Mouse (Mus musculus): ENCODE results near the gene Phf14. TPM values are rescaled to one million over a fixed set of nuclear protein-coding genes. Genes with fewer than 3 reads are reported as not detected.
"Not testable (repeated sequence)": the region's sequence is repeated elsewhere in the genome, so short reads cannot be mapped to it uniquely, and the experiment has no call there.

Gene Phf14
- polyA plus RNA-seq, 1 experiment from 2014 or later: 55.6 TPM

DNA sequence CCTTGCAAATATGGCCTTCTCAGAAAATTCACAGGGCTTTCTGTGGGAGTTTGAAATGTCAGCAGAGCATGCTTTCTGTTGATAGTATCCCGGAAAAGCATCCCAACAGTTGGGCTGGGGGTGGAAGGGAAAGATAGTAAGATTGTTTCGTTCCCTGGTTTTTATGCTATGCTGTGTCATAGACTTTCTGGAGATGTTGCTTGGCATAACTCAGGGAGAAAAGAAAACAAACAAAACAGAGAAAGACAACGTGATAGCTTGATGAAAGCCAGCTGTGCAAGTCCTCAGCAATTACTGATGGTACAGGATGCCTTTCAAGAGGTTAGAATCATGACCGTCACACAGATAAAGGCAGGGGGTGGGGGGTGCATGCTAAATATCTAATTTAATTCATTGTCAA is 197.5 kb downstream of the Phf14 start:
- Histone ChIP-seq H3K27me3 (no peaks in the 10 kb centered on the region), H3K4me1 (no peaks in the 10 kb centered on the region), H3K4me3 (no peak overlapping the region), H3K27ac (peak overlapping the region; percentile 59; the same call in 1 of the 2 replicates), H3K9ac (no peak overlapping the region), H3K9me3 (no peaks in the 10 kb centered on the region), H3K36me3 (no peaks in the 10 kb centered on the region), H3K4me2 (no peak overlapping the region)
- peak; percentile 86 for ATAC-seq (ENCODE audit: borderline replicate concordance, extremely low read depth, low FRiP score, low TSS enrichment)
- WGBS: 37% methylated on average over 4 of the region's 4 CpGs

DNA sequence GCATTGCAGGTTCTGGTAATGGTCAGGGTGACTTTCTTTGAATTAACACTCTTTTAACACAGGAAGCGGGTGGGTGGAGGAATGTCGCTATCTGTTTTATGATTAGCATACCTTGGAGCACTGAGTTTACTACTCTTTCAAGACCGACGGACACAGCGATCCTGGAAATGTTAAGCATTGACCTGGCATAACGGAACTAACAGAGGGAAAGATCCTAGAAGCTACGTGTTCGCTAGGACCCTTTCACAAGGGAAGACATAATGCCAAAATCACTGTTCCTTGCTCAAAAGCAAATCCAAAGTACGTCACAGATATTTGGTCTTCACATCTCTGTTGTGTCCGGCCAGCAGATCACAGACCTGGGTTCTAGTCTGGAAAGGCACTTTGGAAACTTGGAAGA is 199.7 kb downstream of the Phf14 start:
- no peak overlapping the region for H3K4me2 ChIP-seq
- no peak overlapping the region for H3K9ac ChIP-seq
- H3K27ac ChIP-seq: no peak overlapping the region
- H3K4me3 ChIP-seq: no peak overlapping the region
- H3K9me3 ChIP-seq: no peaks in the 10 kb centered on the region
- WGBS: 59% methylated on average over 10 of the region's 10 CpGs
- ATAC-seq (ENCODE audit: borderline replicate concordance, extremely low read depth, low FRiP score, low TSS enrichment): no peak
- no peaks in the 10 kb centered on the region for H3K36me3 ChIP-seq
- no peaks in the 10 kb centered on the region for H3K27me3 ChIP-seq
- H3K4me1 ChIP-seq: no peaks in the 10 kb centered on the region

DNA sequence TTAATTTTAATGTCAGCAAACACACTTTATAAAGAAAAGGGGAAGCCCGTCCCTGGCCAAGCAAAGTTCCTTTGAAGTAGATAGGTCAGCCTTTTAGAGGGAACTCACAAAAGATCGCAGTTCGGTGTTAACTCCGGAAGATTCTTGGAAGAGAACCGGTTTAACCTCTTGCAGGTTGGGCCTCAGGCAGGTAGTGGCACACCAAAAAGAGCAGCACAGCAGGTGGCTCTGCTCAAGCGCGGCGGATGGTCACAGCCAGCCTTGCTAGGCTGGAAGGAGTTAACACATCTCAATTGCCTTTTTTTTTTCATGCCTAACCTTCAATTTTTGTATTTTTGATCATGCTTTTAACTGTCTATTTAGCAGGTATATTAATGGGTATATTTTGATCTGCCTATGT is 200.2 kb downstream of the Phf14 start:
- no peaks in the 10 kb centered on the region for H3K27me3 ChIP-seq
- H3K27ac ChIP-seq: no peak overlapping the region
- H3K36me3 ChIP-seq: no peaks in the 10 kb centered on the region
- H3K9me3 ChIP-seq: no peaks in the 10 kb centered on the region
- no peaks in the 10 kb centered on the region for H3K4me1 ChIP-seq
- no peak overlapping the region for H3K4me3 ChIP-seq
- H3K4me2 ChIP-seq: no peak overlapping the region
- H3K9ac ChIP-seq: no peak overlapping the region
- no peak for ATAC-seq (ENCODE audit: borderline replicate concordance, extremely low read depth, low FRiP score, low TSS enrichment)
- 26% methylated on average over 8 of the region's 8 CpGs for WGBS

DNA sequence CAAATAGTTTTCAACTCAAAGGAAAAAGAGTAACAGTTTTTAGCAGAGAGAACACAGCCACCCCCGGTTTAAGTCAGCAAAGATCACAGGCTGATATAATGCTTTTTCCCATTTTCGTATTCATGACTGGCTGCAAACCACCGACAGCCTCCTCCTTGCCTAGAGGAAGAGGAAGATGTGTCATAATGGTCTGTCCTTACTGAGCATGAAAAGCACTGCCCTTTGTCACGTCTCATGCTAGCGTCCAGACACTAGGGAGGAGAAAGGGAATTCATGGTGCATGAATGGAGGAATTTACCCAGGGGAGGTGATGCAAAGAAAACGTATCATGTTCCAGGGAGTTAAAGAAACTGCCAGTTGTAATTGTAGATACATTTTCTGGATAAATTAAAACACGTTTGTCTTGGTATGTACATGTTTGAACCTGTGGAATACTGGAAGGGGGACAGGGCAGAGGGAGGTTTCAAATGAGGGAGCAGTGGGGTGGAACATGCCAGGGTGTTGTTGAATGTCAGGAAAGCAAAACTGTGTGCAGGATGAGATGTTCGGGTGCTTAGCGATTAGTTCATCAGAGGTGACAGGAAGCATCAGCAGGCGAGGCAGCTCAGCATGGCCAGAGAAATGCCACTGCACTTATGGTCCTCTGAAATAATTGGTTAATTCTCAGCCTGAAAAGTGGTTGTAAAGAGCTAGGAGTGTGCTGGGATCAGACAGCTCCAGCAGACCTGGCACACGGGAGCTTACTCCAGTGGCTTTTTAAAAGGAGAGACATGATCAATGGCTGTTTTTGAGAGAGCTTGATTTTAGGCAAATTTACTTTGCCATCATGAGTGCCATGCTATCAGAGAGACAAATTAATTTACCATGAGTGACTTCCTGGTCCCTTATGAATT is 209.6 kb downstream of the Phf14 start:
- no peaks in the 10 kb centered on the region for H3K27me3 ChIP-seq
- no peak overlapping the region for H3K27ac ChIP-seq
- no peak overlapping the region for H3K4me2 ChIP-seq
- H3K9me3 ChIP-seq: no peaks in the 10 kb centered on the region
- ATAC-seq (ENCODE audit: borderline replicate concordance, extremely low read depth, low FRiP score, low TSS enrichment): no peak
- no peaks in the 10 kb centered on the region for H3K36me3 ChIP-seq
- no peak overlapping the region for H3K9ac ChIP-seq
- WGBS: 36% methylated on average over 11 of the region's 11 CpGs
- H3K4me3 ChIP-seq: no peak overlapping the region
- peaks cover 25% of the 10 kb centered on the region for H3K4me1 ChIP-seq

DNA sequence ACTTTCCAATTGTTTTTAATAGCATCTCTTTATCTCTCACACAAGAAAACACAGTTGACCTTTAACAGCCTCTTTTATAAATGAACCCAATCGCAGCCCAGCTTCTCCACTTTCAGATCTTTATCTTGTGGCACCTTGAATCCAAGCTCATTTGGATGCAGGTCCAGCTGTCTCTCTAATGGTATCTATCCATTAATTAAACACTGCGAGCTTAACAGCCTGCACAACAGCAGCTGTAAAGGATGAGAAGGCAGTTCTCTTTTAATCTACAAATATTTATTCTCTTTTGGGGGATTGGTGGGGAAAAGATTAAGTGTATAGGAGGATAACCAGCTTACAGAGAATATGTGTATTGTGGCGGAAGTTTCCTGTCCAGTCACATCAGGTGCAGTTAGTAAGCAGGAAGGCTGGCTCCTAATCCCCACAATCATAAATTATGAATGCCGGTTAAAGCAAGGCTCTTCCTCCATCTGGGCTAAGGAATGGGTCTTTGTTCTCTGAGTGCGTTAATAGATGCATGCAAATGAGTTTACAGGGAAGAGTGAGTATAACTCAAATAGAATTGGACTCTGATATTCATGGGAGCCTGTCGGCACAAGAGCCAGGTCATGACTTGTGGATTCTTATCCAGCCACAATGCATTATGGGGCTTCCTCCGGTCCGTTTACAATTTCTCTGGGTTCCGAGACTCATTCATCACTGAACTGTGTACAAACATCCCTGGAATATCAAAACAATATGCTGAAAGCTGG is 210.4 kb downstream of the Phf14 start:
- H3K9ac ChIP-seq: no peak overlapping the region
- ATAC-seq (ENCODE audit: borderline replicate concordance, extremely low read depth, low FRiP score, low TSS enrichment): peak; percentile 23; the same call in 1 of the 2 replicates
- 23% methylated on average over 9 of the region's 9 CpGs for WGBS
- no peaks in the 10 kb centered on the region for H3K9me3 ChIP-seq
- H3K4me1 ChIP-seq: peaks cover 25% of the 10 kb centered on the region
- no peaks in the 10 kb centered on the region for H3K36me3 ChIP-seq
- H3K4me3 ChIP-seq: no peak overlapping the region
- no peak overlapping the region for H3K4me2 ChIP-seq
- no peaks in the 10 kb centered on the region for H3K27me3 ChIP-seq
- no peak overlapping the region for H3K27ac ChIP-seq

DNA sequence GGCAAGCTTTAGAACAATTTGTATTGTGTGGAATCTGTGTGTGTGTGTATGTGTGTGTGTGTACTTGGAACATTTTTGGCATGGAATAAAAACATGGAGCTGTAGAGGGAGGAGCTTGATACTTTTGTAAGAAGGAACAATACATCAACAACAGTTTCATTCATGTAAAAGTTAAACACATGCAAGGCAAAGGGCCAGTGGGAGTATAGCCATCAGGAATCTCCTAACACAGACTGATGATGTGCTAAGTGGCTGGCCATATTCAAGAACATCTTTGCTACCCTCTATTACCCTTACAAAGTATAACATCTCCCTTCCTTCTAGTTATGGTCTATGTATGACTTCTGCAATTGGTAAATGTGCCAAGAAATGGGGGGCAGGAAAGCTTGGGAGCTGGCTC is 215.2 kb downstream of the Phf14 start:
- H3K9ac ChIP-seq: no peak overlapping the region
- ATAC-seq (ENCODE audit: borderline replicate concordance, extremely low read depth, low FRiP score, low TSS enrichment): peak; percentile 87
- H3K4me1 ChIP-seq: peaks cover 16% of the 10 kb centered on the region
- H3K27me3 ChIP-seq: no peaks in the 10 kb centered on the region
- peak overlapping the region; percentile 22; the same call in 1 of the 2 replicates for H3K27ac ChIP-seq
- no peaks in the 10 kb centered on the region for H3K9me3 ChIP-seq
- H3K4me2 ChIP-seq: no peak overlapping the region
- H3K4me3 ChIP-seq: no peak overlapping the region
- no peaks in the 10 kb centered on the region for H3K36me3 ChIP-seq

DNA sequence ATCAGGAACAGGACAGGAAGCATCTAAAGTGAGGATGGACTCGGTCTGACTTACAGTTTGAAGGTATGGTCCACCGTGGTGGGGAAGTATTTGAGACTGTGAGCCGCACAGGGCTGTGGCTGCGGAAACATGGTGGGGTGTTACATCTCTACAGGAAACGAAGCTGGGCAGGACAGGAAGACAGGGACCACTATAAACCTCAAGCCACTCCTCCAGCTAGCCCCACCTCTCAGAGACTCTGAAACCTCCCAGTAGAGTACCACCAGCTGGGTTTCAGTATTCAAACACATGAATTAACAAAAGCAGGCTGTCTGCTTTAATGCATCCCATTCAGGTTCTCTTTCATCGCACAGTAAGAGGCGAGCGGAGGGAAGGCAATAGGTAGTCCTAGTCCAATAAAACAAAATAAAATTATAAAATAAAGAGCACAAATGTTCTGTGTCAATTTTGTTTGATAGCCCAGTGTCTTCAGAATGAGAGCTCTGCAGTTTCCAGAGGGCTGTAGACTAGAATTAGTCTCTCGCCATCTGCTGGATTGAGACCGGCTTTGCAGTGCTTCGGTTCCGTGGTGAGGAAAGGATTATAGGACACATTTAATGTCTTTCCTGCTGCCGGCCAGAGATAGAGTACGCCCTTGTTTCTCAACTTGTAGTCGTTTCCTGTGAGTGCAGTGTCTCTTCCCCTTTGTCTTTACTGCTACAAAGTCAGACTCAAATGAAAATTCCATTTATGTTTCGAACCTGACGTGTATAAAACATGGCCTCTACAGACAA is 217.6 kb downstream of the Phf14 start:
- WGBS: 27% methylated on average over 17 of the region's 17 CpGs
- Histone ChIP-seq H3K4me3 (no peak overlapping the region), H3K36me3 (no peaks in the 10 kb centered on the region), H3K9me3 (no peaks in the 10 kb centered on the region), H3K4me2 (peak overlapping the region; percentile 22; the same call in 1 of the 2 replicates), H3K4me1 (no peaks in the 10 kb centered on the region), H3K27me3 (no peaks in the 10 kb centered on the region), H3K9ac (no peak overlapping the region), H3K27ac (0 out of 2 replicates have a peak overlapping the region, but pooled peaks have one; percentile 33)
- ATAC-seq (ENCODE audit: borderline replicate concordance, extremely low read depth, low FRiP score, low TSS enrichment): peak; percentile 69; the same call in 1 of the 2 replicates

DNA sequence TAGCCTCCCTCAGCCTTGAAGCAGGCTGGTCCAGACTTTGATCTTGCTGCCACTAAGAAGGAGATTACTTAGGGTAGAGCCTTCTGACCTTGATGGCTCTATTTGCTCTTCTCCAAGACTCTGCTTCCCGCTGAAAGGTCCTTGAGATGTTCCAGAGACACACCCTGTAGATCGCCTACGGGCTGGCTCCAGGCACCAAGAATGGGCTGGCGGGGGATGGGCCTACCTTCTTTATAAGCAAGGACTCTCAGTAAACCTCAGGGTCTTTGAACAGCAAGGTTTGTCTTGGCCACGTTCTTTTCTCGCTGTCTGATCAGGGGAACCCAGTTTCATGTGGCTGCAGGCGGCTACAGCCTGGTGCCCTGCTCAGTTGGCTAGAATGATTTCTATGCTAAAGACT is 219.0 kb downstream of the Phf14 start:
- H3K4me3 ChIP-seq; ATAC-seq (ENCODE audit: borderline replicate concordance, extremely low read depth, low FRiP score, low TSS enrichment); H3K36me3 ChIP-seq; H3K9ac ChIP-seq; H3K9me3 ChIP-seq; H3K27ac ChIP-seq; H3K27me3 ChIP-seq; H3K4me1 ChIP-seq; H3K4me2 ChIP-seq: not testable (repeated sequence)
- 70% methylated on average over 7 of the region's 7 CpGs for WGBS

DNA sequence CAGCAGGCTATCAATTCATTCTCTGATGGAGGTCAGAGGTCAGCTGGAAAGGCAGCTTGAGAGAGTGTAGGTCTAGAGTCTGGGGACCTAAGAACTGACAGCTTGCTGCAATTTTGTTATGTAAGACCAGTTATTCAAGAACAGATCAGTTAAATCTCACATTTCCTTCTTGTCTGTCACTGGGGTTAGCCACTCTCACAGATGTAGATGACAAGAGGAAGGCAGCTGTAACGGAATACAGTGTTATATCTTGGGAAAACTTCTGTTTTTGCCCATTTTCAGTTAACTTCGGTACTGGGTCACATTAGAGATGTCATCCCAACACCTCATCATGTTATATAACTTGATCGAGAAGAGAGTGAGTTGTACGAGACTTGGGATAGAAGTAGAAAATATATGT is 219.7 kb downstream of the Phf14 start:
- no peak for ATAC-seq (ENCODE audit: borderline replicate concordance, extremely low read depth, low FRiP score, low TSS enrichment)
- no peaks in the 10 kb centered on the region for H3K4me1 ChIP-seq
- no peaks in the 10 kb centered on the region for H3K27me3 ChIP-seq
- no peaks in the 10 kb centered on the region for H3K36me3 ChIP-seq
- WGBS: 63% methylated on average over 4 of the region's 4 CpGs
- H3K9me3 ChIP-seq: no peaks in the 10 kb centered on the region
- no peak overlapping the region for H3K27ac ChIP-seq
- no peak overlapping the region for H3K4me3 ChIP-seq
- H3K4me2 ChIP-seq: no peak overlapping the region
- no peak overlapping the region for H3K9ac ChIP-seq
